Mouse (Mus musculus) fibroblast of lung, adult 2 months (primary cell): ENCODE data around the gene Akap8.

ENCODE experiments used
- DNase-seq: peaks from one replicate; pipeline ENCODE4 v3.0.0-alpha.2; 2011; ENCODE audit warnings: low read depth

Akap8 gene

DNA sequence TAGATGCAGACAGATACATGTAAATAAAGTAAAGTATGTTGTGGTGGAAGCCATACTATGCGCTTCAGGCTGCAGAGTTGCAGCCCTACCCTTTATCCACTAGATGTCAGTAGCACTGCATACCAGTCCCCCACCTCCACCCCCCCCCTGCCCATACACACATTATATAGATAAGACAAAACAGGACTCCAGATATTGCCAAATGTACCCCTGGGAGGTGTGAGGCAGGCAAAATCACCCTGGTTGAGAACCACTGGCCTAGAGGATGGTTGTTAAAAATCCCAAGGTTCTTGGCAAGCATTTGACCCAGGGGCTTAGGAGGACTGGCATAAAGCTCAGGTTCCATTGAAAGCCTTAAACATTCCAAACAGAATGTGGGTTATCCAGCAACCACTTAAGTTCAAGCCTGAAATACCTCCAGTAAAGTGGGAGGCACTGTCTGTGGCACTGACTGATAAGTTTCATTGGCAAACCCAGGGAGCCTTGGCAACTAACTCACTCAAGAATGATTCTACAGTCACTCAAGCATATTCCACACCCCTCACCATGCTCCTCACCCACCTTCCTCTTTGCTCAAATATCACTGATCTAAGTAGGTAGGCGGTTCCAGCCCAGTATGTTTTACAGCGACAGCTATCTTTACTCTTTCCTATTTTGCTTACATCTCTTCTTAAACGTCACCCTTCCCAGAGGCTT, 28.1 kb upstream of the Akap8 start:
- no peak for DNase-seq

DNA sequence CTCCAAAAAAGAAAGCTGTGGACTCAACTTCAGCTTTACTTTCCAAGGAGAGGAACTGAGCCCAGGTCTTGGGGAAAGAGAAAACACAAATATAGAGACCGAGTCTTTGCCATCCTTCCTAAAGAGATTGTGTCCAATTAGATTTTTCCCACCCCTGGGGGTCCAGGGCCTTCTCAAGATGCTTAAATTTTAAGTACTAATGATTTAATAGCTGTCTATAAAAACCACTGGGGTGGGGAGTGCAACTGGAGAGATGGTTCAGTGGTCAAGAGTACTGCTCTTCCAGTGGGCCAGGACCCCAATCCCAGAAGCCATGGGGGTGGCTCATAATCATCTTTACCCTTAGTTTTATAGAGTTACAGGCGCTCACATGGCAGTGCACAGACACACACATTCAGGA, 27.4 kb upstream of the Akap8 start:
- DNase-seq: no peak

DNA sequence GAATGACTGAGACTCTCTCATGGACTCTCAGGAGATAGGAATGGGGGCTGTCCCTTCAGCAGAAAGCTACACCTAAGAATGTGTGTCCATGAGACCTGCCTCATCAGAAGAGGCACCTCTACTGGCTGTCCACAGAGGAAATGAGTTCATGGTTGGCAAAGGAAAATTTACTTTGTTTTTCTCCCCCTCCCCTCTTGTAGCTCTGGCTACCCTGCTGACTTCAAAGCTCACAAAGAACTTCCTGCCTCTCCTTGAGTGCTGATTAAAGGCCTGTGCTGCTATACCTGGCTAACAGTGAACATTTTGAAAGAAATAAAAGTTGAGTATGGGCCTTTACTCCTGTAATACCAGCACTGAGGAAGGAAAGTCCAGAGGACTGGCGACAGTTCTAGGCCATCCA, 20.1 kb upstream of the Akap8 start:
- no peak for DNase-seq

DNA sequence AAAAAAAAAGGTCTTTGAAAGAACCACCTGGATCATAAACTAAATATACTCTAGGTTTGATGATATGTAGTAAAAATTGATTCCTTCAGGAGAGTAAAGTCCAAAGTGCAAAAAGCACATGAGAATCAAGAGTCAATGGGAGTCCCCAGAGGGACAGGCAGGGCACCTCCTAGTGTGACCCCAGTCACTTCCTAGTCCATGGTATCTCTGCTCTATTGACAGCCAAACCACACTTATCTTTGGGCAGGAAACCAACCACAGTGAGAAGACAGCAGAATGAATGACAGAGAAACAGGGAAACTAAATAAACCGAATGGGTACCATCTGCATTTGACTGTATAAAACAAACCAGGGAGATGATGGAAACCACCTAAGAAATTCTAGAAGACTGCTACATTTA, 19.1 kb upstream of the Akap8 start:
- DNase-seq: no peak

DNA sequence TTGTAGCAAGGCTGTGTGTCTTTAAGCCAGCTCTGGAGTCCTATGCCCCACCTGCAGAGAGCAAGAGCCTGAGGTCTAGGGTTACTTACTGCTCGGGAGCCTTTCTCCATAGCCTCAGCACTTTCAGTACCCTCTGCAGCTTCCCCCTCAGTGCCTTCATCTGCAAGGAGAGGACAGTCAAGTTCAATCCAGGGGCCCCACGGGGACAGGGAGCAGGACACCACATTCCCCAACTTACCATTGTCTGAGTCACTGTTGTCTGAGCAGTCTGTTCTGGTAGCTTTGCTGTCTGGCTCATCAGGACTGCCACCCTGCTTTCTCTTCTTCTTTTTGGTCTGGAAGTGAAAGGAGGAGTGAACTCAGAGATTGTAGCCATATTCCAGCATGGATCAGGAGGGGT, 14.8 kb upstream of the Akap8 start:
- no peak for DNase-seq

DNA sequence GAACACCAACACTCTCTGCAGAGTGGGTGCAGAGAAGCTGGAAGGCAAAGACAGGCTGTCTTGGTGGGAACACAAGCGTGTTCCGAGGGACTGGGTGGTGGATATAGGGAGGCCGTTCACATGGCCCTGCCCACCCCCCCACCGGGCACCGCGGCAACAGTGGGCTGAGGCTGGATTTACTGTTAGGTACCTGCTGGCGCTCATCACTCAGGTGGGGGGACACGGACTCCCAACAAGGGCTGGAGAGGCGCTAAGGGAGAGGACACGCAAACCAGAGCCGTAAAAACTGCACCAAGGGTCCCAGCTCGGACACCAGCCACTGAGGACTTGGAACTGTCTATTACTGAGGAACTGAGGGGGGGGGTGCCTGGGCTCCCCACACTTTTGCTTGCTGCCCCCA, 13.9 kb upstream of the Akap8 start:
- DNase-seq: no peak

DNA sequence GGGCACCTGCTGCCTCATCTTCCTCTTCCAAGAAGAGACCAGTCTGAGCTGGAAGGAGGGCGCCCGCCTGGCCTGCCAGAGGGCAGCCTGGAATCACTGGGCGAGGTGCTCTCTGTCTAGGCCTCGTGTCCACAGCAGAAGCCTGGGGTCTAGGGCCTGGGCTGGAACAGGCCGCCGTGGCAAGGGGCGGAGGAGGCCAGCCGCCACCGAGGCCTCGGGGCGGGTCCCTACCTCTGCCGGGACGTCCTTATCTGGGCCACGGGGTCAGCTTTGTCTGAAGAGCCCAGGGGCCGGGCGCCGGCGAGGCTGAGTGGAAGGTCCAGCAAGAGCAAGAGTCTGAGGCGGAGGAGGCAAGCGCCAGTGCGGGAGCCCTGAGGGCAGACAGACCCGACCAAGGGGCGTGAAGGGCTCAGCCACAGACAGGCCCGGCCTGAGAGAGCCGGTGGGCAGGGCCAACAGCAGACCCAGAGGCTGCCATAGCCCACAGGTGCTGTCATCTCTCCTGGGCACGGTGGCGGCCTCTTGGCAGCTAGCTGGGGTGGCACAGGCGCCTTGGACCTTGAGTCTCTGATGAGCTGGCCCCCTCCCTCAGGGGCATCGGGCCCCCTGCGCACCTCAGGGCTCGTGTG, 12.8 kb upstream of the Akap8 start:
- DNase-seq: no peak

DNA sequence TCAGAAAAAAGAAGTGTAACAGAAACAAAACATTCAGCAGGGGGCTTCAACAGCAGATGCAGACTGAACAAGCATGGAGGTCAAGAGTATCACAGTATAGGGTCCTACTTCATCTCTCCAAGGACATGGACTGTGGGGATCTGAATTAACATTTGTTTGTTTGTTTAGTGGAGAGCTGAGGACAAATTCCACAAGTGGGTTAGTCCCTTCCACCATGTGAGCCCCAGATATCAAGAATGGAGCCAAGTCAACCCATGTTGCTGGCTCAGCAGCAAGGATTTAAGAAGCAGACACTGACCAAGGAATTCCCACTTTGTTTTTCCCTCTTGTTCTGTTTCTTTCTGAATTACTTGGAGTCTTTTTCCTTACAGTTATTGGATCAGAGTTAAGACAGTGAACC, 6.5 kb upstream of the Akap8 start:
- DNase-seq: no peak

DNA sequence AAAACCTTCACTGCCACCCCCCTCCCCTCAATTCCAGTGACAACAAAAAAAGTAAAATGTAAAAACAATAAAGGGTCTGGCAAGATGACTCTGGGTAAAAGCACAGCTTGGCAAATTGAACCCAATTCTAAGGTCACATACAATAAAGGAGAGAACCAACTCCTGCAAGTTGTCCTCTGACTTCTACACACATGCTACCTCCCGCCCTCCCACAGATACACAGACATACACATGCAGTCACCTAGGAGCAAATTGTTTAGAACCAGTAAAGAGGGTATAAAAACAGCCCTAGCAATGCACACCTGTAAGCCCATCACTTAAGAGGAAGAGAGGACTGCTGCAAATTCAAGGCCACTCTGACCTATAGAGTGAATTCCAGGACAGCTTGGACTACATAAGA, 1.8 kb upstream of the Akap8 start:
- DNase-seq: no peak

DNA sequence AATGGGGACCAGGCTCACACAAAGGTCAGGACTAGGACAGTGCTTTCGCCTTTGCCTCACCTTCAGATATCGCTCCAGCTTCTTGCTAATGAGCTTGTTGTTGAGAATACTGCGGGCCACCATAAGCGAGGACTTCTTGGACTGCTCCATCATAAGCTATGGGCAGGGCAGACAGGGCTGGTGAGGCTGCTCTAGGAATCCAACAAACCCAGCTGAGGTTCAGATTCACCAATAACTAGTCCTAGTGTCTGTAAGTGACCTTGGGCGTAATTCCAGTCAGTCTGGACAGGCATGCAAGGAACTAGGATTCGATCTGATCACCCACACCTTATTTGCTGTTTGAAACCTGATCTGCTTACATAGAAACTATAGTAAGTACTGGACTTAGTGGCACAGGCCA, 798 bp upstream of the Akap8 start:
- peak; percentile 4 for DNase-seq

DNA sequence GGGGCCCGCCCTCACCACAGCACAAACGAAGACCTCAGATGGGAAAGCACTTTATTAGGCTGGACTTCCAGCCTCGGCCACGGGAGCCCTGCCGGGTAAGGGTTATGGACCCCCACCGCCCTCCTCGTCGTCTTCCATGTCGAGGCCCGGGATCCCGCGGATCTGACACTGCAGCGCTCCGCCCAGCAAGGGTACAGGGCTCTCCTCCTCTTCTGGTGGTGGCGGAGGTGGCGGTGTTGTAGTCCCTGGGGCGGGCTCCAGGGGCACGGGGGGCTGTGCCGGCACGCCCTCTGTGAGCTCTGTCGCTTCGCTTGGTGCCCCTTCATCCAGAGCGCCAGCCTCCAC, 324 bp upstream of the Akap8 start:
- no peak for DNase-seq

DNA sequence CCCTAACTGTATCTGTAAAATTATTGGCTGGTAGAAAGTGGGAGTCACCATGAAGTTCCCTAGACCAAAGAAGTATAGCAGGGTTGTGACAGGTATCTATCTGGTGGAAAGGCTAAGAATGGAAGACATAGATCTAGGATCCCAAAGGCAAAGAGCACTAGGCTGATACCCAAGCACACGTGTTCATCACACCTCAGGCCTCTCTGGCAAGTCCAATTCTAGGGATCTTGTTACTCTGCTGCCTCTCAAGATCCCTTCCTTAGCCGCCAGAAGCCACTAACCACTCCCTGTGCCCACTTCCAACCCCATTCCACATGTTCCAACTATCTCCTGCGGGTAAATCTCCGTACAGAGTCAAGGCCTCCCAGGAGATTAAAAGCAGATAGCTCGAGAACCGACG, 1.1 kb downstream of the Akap8 start:
- no peak for DNase-seq

DNA sequence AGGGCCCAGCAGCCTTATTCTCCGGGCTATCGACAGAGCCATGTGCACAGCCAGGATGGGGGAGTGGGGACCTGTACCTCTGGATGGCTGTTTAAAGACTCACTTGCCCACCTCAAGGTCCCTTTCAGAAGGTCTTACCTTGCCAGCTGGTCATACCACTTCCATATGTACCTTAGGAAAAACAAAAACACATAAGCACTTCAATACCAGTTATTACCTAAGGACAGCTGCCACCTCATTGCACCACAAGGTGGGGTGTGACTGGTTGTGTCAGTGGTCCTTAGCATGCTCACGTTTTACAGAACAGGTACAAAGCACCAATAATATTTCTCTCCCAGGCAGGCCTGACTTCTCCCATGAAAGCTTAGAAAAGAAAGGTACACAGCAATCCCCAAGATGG, 3.3 kb downstream of the Akap8 start:
- DNase-seq: no peak

DNA sequence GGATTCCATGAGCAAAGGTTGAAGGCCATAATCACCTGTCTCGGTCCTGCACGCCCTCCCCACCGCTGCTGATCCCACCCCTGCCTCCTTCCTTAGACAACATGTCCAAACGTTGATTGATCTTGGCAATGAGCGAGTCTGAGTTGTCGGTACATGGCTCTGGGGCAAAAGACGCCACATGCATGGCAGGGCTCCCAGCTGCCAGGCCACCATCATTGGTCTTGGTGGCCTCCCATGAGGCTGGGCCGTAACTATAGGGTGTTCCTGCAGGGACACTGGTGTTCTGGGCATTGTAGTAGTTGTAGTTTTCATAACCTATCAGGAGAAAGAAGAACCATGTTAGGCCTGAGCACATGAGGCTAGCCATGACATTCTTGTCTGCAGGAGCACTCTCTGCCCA, 4.0 kb downstream of the Akap8 start:
- DNase-seq: no peak

DNA sequence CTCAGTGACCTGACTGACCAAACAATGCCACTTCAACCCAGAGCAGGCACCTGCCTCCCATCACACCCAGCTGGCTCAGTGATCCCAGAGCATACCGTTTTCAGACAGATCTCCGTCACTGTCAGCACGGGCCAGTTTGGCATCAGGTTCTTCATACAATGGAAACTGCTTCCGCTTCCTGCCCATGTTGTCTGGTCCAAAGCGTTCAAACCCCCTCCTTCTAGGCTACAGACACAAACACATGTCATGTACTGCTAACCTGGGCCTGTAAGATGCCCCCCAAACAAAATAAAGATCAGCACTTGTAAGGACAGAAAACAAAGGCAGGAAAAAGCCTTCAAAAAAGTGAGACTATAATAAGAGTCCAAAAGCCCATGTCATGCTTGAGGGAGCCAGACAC, 5.5 kb downstream of the Akap8 start:
- no peak for DNase-seq

DNA sequence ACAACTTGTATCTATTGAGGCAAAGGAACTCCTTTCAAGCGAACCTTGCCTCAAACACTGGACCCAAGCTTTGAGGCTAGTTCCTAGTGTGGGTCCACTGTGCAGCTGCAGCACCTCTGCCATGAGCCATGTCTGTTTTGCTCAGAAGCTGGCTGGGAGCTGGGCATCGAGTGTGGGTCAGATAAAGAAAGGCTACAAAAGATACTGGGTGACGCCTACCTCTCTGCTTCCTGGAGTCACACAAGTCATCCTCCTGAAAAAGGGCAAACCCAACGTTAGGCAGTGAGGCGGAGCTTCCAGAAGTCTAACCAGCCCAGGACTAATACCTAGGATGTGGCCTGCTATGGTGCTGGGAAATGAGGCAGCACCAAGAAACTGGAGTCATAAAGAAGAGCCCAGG, 7.1 kb downstream of the Akap8 start:
- no peak for DNase-seq

DNA sequence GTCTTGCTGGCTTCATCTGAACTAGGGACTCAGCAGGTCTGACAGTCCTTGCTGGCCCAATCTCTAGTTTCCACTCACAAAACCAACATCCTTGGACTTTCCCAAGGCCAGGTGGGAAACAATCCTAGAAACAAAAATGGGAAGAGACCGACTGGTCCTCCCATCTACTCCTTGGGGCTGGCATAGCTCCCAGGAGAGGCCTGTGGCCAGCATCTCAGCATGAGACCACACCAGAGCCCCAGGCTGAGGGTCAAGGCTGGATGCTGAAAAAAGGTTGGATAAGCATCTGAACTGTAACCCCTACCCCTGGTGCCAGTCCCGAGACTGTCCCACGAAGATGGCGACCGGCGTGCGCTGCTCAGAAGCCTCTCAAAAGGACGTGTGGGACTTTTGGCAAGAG, 8.2 kb downstream of the Akap8 start:
- no peak for DNase-seq

DNA sequence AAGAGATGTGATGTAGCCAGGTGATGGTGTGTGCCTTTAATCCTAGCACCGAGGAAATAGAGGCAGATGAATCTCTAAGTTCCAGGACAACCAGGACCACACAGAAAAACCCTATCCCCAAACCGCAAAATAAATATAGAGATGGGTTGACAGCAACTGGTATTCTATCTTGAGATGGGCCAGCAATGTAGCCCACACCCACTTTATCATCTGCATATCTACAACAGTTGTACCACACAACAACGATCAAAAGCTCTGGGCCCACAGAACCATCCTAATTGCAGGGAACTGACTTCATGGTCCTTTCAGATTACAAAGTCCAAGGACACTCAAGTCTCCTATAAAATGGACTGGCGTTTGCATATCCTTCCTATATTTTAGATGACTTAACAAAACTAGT, 13.1 kb downstream of the Akap8 start:
- DNase-seq: no peak

DNA sequence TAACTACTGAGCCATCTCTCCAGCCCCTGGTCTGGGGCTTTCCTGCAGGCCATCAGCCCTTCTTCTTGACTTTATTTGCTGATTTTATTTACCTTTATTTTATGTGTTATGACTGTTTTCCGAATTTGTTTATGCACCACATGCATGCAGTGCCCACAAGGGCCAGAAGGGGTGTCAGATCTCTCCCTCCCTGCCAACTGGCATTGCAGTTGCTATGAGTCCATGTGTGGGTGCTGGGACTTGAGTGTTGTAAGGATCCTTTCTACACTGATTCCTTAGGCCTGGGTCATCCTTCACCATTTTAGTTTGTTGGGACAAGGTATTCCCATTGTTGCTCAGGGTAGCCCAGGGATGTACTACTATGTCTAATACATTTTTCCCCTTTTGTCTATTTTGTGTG, 22.9 kb downstream of the Akap8 start:
- no peak for DNase-seq

DNA sequence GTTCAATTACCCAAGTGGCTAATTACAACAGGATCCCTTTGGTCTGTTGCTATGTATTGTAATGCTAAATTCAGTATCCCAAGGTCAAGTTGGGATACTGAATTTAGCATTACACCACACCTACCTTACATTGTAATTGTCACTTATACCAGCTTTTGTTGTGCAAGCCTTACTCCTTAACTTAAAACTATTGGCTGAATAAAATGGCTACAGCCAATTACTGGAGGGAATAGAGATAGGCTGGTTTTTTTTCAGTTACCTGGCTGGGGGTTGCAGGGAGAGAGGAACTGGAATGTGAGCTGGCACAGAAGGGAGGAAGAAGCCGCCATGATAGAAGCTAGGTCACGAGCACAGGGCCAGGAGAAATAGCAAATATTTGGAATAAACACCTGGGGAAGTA, 25.1 kb downstream of the Akap8 start:
- no peak for DNase-seq

DNA sequence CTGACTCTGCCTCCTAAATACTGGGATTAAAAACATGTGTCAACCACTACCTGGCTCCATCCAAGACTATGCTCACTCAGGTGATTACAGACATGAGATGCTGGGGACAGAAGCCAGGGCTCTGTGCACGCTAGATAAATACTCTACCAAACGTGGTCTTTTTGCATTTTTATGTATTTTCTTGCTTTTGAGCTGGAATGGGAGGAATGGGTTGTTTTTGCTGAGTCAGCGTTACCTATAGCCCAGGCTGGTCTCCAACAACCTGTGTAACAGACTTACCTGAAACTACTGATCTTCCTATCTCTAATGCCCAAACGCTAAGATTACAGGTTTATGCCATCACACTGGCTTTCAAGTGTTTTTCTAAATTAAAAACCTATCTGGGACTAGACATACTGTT, 25.9 kb downstream of the Akap8 start:
- no peak for DNase-seq

DNA sequence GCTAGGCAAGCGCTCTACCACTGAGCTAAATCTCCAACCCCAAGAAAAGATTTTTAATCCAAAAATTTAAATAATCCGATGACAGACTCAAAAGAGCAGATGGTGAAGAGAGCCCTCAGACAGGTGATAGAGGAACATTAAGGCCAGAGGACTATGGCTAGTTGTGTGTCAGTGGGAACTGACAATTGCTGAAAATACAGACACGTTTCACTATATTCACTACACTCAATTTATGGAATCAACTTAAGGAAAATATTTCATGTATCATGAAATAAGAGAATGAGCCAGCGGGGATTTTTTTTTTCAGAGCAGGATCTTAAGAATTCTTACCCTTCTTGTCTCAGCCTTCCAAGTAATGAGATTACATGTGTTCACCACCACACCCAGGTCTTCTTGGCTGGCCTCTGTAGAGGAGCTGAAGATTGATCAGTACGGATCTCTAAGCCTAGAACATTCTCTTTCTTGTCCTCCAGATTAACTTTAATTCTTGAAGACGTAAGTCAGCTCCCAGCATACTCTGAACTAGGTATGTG, 35.8 kb downstream of the Akap8 start:
- no peak for DNase-seq

DNA sequence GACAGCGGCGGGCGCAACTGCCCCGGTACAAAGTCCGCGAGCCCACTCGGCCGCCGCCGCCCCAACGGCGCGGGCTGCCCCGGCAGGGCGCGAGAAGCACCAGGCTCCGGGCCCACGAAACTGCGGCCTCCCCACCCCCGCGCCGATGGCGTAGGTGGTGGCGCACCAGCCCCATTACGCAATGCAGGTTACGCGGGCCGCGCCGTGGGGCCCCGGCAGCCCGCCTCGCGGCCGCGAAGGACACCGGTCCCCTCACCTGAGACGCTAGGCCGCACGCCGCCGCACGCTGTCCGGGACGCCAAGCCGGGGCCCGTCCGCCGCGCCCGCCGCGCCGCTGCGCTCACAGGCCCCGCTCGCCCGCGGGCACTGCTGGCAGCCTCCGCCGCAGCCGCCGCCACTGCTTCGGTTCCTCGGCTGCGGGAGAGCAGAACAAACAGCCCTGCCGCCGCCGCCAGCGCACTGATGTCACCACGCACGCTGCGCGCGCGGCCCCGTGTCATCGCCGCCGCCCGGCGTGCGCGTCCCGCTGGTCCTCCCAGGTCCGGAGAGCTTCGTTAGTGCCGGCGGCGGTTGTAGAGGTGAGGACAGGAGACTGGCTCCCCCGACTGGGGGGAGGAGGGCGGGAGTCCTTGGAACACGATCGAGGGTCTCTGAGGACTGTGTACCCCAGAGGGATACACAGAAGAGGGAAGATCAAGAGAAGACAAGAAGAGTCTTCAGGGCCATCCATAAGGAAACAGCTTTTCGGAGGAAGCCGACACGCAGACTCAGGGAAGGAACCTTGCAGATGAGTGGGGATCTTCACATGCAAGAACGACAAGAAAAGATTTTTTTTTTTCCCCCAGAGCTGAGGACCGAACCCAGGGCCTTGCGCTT, 36.5 kb downstream of the Akap8 start, which contains the start of gene Brd4:
Gene Brd4 (minus strand): TSS at position 461 of the 876 bp plus-strand sequence.
- DNase-seq: peak; percentile 66
